Mouse (Mus musculus): ENCODE data around the gene Rnf24. TPM values are rescaled to one million over a fixed set of nuclear protein-coding genes. Genes with fewer than 3 reads are reported as not detected.

Gene Rnf24
- polyA plus RNA-seq, 1 experiment: 5.1 TPM

DNA sequence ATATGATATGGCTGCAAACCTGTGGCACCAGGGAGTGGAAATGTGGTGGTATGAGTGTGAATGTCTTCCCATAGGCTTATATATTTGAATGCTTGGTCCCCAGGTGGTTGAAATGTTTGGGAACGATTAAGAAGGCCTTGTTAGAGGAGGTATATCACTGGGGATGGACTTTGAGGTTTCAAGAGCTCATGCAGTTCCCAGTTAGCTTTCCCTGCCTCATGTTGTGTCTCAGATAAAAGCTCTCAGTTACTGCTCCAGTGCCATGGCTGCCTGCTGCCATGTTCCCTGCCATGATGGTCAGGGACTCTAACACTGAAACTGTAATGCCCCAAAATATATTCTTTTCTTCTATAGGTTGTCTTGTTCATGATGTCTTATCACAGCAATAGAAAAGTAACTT lies 71.1 kb downstream of the Rnf24 start:
- no peak overlapping the region for H3K4me3 ChIP-seq (ENCODE audit: insufficient read depth, low read length)
- TF ChIP-seq POLR2A (IDR thresholded peaks at IDR 0.05; ENCODE audit: borderline replicate concordance, low read depth, low read length) (no peak), CTCF (IDR thresholded peaks at IDR 0.05; ENCODE audit: low read depth, low read length) (no peak)
- H3K4me1 ChIP-seq (ENCODE audit: control insufficient read depth, insufficient read depth, low read length): no peaks in the 10 kb centered on the region
- no peak overlapping the region for H3K27ac ChIP-seq (ENCODE audit: insufficient read depth, low read depth, low read length)

GRCm38 (mm10) chr2:131276722-131277121 lies 76.0 kb downstream of the Rnf24 start:
- Histone ChIP-seq H3K4me3 (ENCODE audit: insufficient read depth, low read length) (no peak overlapping the region), H3K27ac (ENCODE audit: insufficient read depth, low read depth, low read length) (no peak overlapping the region), H3K4me1 (ENCODE audit: control insufficient read depth, insufficient read depth, low read length) (no peaks in the 10 kb centered on the region)
- TF ChIP-seq CTCF (IDR thresholded peaks at IDR 0.05; ENCODE audit: low read depth, low read length): no peak
- no peak for TF ChIP-seq POLR2A (IDR thresholded peaks at IDR 0.05; ENCODE audit: borderline replicate concordance, low read depth, low read length)

GRCm38 (mm10) chr2:131275493-131275892 lies 77.2 kb downstream of the Rnf24 start:
- H3K4me3 ChIP-seq (ENCODE audit: insufficient read depth, low read length): no peak overlapping the region
- TF ChIP-seq POLR2A (IDR thresholded peaks at IDR 0.05; ENCODE audit: borderline replicate concordance, low read depth, low read length) (no peak), CTCF (IDR thresholded peaks at IDR 0.05; ENCODE audit: low read depth, low read length) (no peak)
- no peak overlapping the region for H3K27ac ChIP-seq (ENCODE audit: insufficient read depth, low read depth, low read length)
- peaks cover 2% of the 10 kb centered on the region; the same call in 1 of the 2 replicates for H3K4me1 ChIP-seq (ENCODE audit: control insufficient read depth, insufficient read depth, low read length)

DNA sequence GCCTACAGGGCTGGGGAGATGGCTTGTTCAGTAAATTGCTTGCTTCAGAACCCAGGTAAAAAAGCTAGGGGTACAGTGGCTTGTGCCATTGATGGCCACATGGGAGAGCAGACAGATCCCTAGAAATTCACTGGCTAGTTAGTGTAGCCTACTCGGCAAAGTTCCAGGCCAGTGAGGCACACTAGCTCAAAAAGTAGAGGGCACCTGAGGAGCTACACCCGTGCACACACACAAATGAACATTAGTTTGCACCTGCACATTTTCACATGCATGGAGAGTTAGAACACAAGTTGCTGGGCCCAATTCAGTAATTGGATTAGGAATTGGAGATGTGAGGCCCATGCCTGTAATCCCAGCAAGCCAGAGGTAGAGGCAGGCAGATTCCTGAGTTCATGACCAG lies 87.6 kb downstream of the Rnf24 start:
- peaks cover 14% of the 10 kb centered on the region for H3K4me1 ChIP-seq (ENCODE audit: control insufficient read depth, insufficient read depth, low read length)
- H3K27ac ChIP-seq (ENCODE audit: insufficient read depth, low read depth, low read length): no peak overlapping the region
- TF ChIP-seq POLR2A (IDR thresholded peaks at IDR 0.05; ENCODE audit: borderline replicate concordance, low read depth, low read length): no peak
- no peak for TF ChIP-seq CTCF (IDR thresholded peaks at IDR 0.05; ENCODE audit: low read depth, low read length)
- no peak overlapping the region for H3K4me3 ChIP-seq (ENCODE audit: insufficient read depth, low read length)

GRCm38 (mm10) chr2:131264027-131264426 lies 88.7 kb downstream of the Rnf24 start:
- Histone ChIP-seq H3K4me3 (ENCODE audit: insufficient read depth, low read length) (peak overlapping the region; percentile 46), H3K4me1 (ENCODE audit: control insufficient read depth, insufficient read depth, low read length) (peaks cover 14% of the 10 kb centered on the region), H3K27ac (ENCODE audit: insufficient read depth, low read depth, low read length) (no peak overlapping the region)
- TF ChIP-seq POLR2A (IDR thresholded peaks at IDR 0.05; ENCODE audit: borderline replicate concordance, low read depth, low read length): no peak
- TF ChIP-seq CTCF (IDR thresholded peaks at IDR 0.05; ENCODE audit: low read depth, low read length): no peak

- 0 out of 2 replicates have a peak, but pooled peaks have one; percentile 29 for TF ChIP-seq POLR2A (IDR thresholded peaks at IDR 0.05; ENCODE audit: borderline replicate concordance, low read depth, low read length)
- TF ChIP-seq CTCF (IDR thresholded peaks at IDR 0.05; ENCODE audit: low read depth, low read length): peak; percentile 25; the same call in 1 of the 2 replicates
- Histone ChIP-seq H3K4me1 (ENCODE audit: control insufficient read depth, insufficient read depth, low read length) (peaks cover 14% of the 10 kb centered on the region), H3K27ac (ENCODE audit: insufficient read depth, low read depth, low read length) (peak overlapping the region; percentile 81), H3K4me3 (ENCODE audit: insufficient read depth, low read length) (peak overlapping the region; percentile 65)
Observed at GRCm38 (mm10) chr2:131262680-131263670, 89.7 kb downstream of the Rnf24 start.

- Histone ChIP-seq H3K27ac (ENCODE audit: insufficient read depth, low read depth, low read length) (peak within 1 kb of the TSS; percentile 81), H3K4me3 (ENCODE audit: insufficient read depth, low read length) (peak within 1 kb of the TSS; percentile 68), H3K4me1 (ENCODE audit: control insufficient read depth, insufficient read depth, low read length) (peaks cover 14% of the 10 kb centered on the region)
- no peak for TF ChIP-seq CTCF (IDR thresholded peaks at IDR 0.05; ENCODE audit: low read depth, low read length)
- TF ChIP-seq POLR2A (IDR thresholded peaks at IDR 0.05; ENCODE audit: borderline replicate concordance, low read depth, low read length): no peak; the same call in 1 of the 2 replicates
Observed at GRCm38 (mm10) chr2:131262213-131262672, 90.4 kb downstream of the Rnf24 start, which contains the start of gene Pank2. Gene Pank2 (plus strand): TSS chr2:131262495.

DNA sequence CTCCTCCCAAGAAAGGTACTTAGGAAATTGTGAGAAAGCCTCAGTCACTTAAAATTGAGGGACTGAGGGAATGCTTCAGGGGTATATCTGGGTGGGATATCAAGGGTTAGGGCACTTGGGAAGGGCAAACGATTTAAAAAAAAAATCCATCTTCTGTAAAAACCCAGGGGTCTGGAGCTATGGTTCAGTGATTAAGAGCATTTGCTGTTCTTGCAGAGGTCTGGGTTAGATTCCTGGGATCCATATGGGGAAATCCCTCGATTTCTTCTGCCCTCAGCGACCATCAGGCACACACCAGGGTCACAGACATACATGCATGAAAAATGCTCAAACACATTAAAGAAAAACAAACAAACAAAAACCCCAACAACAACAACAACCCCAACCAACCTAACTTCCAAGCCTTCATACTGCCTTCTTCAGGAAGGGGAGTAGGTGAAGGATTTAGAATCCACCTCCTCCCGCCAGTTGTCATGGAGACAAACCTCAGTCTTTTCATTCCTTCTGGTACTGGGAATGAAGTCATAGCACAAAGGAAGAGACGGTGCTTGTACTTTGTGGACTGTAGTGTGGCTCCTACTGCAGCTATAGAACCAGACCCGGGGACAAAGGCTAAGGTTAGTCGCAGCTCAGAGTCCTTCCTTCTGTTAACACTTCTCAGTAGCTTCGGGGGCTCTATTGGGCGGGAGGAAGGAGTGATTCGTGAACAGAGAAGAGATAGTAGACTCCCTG lies 91.0 kb downstream of the Rnf24 start:
- Histone ChIP-seq H3K4me1 (ENCODE audit: control insufficient read depth, insufficient read depth, low read length) (peaks cover 14% of the 10 kb centered on the region), H3K27ac (ENCODE audit: insufficient read depth, low read depth, low read length) (peak overlapping the region; percentile 15; the same call in 1 of the 2 replicates), H3K4me3 (ENCODE audit: insufficient read depth, low read length) (peak overlapping the region; percentile 68)
- TF ChIP-seq POLR2A (IDR thresholded peaks at IDR 0.05; ENCODE audit: borderline replicate concordance, low read depth, low read length) (no peak), CTCF (IDR thresholded peaks at IDR 0.05; ENCODE audit: low read depth, low read length) (no peak)

GRCm38 (mm10) chr2:131260544-131261307 lies 92.0 kb downstream of the Rnf24 start:
- H3K4me3 ChIP-seq (ENCODE audit: insufficient read depth, low read length): no peak overlapping the region
- peaks cover 14% of the 10 kb centered on the region for H3K4me1 ChIP-seq (ENCODE audit: control insufficient read depth, insufficient read depth, low read length)
- TF ChIP-seq POLR2A (IDR thresholded peaks at IDR 0.05; ENCODE audit: borderline replicate concordance, low read depth, low read length) (no peak), CTCF (IDR thresholded peaks at IDR 0.05; ENCODE audit: low read depth, low read length) (no peak)
- no peak overlapping the region for H3K27ac ChIP-seq (ENCODE audit: insufficient read depth, low read depth, low read length)
